Mouse (Mus musculus): ENCODE results near the gene Eno3.
A peak's percentile ranks its signal among the peaks of the same experiment; 100 is the strongest.

The Eno3 gene

DNA sequence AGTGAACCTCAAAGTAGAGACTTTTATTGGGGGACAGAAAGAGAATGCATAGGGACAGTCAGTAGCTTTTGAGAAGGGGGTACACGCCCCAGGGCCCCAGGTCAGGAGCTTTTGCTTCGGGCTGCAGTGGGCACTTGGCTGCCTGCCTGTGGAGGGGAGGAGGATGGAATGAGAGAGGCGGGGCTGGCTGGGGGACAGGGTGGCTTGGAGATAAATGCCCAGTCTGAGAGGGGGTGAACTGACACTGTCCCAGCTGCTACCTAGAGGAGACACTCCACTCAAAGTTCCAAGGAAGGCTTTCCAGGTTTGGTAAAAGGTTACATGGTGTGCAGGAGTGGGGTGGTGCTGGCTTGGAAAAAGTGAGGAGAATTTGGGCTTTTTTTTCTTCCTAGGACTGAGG lies at the start of gene Eno3:
TSS of gene Eno3 (plus strand) at position 239 of the 400 bp plus-strand sequence.
- no peak for DNase-seq

DNA sequence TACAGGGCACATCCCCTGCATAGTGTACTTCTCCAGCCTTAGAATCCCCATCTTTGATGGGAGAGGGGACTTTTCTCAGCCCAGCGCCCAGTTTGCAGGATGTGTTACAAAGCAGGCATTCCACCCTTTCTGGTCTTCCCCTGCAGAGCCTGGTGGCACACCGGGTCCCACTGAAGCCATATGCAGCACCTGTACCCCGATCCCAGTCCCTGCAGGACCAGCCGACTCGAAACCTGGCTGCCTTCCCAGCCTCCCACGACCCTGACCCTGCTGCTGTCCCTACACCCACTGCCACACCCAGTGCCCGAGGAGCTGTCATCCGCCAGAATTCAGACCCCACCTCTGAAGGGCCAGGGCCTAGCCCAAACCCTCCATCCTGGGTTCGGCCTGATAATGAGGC lies 49.4 kb upstream of the Eno3 start:
- DNase-seq, result no peak

DNA sequence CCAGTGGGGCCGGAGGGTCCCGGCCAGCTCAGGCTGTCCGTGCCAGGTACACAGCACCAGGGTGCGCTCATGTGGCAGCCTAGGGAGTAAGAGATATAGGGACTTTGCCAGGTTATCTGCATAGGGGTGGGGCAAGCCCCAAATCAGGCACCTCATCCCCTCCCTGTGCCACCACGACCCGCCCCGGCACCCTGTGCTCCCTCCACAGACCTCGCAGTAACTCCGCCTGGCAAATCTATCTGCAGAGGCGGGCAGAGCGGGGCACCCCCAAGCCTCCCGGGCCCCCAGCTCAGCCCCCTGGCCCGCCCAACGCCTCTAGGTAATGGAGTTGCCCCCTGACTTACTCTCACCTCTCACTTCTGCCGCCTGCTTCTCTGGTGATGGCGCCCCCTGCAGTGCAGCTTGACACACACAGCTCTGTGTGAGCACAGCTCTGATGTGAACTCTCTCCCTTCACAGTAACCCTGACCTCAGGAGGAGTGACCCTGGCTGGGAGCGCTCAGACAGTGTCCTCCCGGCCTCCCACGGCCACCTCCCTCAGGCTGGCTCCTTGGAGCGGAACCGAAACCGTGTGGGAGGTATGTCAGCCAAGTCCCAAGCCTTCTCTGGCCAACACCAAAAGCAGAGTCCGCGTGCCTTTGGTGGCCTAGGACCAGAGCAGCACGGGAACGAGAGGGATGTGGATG lies 48.5 kb upstream of the Eno3 start:
- DNase-seq, result no peak

- DNase-seq, result no peak
These were observed 46.2 kb upstream of the Eno3 start for GRCm38 (mm10) chr11:70610752-70611151.

- DNase-seq, result no peak
These were observed 44.5 kb upstream of the Eno3 start for GRCm38 (mm10) chr11:70612505-70612904.

- no peak for DNase-seq
These were observed 41.9 kb upstream of the Eno3 start for GRCm38 (mm10) chr11:70615074-70615473.

DNA sequence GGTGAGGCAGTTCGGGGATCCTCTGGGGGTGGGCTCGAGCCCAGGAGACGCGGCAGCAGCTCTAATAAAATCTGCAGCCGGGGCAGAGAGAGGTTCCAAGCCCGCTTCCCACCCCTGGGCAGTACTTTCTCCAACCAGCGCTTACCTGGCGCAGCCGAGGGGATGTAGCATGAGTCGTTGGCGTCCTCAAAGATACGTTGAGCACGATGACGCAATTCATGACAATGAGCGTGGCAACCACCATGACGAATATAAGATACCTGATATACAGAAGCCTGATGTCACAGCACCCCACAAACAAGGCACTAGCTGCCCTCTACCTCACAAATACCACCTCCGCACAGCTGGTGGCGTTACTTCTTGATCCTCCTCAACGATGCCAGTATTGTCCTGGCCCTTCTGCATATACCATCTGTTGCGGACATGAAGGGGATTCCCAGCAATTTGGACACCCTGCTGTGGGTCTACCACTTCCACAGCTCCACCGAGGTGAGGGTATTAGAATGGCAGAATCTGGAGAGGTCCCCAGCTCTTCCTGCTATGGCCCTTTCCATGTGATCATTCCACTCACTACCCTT lies 41.4 kb upstream of the Eno3 start, which contains the start of gene 4930544D05Rik:
TSS of gene 4930544D05Rik (plus strand) at position 333 of the 578 bp plus-strand sequence.
- no peak for DNase-seq

DNA sequence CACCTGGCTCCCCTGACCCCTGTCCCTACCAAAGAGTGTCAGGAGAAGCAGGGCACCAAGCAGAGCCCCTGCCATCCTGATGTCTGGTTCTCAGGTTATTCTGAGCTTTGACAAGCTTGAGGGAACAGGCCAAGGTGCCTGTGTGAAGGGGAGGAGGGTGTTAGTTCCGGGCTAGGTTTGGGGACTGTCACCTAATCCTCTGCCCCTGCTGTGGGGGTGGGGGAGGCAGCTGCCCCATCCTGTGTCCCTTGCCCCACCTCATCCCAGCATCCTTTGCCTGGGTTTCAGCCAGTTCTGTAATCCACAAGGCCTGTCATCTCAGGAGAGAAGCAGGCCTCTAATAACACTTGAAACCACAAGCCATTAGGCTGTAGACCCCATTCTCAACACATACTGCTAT lies 37.9 kb upstream of the Eno3 start, which contains the start of gene Chrne:
TSS of gene Chrne (minus strand) at position 116 of the 400 bp plus-strand sequence.
- DNase-seq, result no peak

DNA sequence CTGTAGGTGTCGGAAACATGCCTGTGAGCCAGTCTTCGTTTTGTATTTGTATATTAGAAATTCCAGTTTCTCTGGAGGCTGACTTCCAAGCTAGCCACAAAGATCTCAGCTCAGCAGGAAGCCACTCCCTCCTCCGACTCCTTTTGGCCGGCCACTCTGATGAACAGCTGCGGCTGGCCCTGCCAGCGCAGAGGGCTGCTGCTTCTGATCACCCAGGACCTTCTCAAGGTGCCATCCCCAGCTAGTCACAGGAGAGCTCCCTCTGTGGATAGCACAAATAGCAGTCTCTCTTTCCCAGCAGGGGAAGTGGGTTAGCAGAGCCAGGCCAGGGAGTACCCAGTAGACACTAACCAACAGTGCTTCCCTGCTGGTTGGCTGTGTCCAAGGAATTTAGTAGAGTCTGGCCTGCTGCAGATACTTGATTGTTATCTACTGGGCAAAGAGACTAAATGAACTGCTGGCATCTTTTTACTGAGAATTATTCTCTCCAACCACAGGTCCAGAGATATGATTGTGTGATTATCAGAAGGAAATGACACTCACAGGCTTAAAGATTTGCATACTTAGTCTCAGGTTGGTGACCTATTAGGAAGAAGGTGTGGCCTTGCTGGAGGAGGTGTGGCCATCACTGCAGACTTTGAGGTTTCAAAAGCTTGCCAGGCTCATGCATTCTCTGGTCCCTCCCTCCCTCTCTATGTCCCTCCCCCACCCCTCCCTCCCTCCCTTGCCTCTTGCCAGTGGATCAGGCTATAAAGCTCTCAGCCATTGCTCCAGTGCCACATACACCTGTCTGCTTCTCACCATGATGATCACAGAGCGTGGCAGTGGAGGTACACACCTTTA lies 34.8 kb upstream of the Eno3 start:
- DNase-seq, result no peak

- DNase-seq, result no peak
These were observed 33.8 kb upstream of the Eno3 start for GRCm38 (mm10) chr11:70623053-70623742.

DNA sequence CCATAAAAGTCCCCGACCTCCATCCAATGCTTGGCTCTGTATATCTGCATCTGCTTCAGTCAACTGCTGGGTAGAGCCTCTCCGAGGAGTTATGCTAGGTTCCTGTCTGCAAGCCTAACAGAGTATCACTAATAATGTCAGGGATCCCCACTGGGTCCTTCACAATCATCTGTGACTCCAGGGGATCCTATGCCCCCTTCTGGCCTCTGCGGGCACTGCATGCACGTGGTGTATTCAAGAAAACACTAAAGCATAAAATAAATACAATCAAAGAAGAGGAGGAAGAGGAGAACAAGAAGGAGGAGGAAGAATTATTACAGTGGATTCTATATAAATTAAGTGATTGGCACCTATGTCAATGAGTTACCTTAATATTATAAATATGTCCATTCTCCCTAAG lies 31.5 kb upstream of the Eno3 start:
- DNase-seq, result no peak

GRCm38 (mm10) chr11:70626877-70627276 lies 30.1 kb upstream of the Eno3 start:
- no peak for DNase-seq

GRCm38 (mm10) chr11:70628431-70628830 lies 28.6 kb upstream of the Eno3 start:
- no peak for DNase-seq

- no peak for DNase-seq
These were observed 27.4 kb upstream of the Eno3 start for GRCm38 (mm10) chr11:70629557-70629956.

DNA sequence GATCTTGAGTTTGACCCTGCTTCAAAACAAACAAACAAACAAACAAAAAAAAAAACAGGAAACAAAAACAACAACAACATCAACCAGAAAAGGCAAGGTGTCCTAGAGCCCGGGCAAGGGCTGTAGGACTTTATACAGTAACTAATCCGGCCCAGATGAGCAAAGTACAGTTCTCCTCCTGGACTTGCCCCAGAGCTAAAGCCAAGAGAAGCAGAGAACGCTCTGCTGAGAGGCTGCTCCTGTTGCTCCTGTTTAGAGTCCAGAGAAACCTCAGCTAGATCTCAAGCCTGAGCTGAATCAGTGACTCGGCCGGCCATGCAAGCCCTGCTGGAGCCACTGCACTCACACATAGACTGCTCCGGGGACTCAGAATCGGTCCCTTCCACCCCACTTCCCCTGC lies 26.9 kb upstream of the Eno3 start:
- DNase-seq, result no peak

GRCm38 (mm10) chr11:70635601-70636000 lies 21.4 kb upstream of the Eno3 start:
- DNase-seq, result no peak

- no peak for DNase-seq
These were observed 19.2 kb upstream of the Eno3 start for GRCm38 (mm10) chr11:70637764-70638163.

GRCm38 (mm10) chr11:70638293-70638692 lies 18.7 kb upstream of the Eno3 start:
- no peak for DNase-seq

GRCm38 (mm10) chr11:70638714-70639278 lies 18.2 kb upstream of the Eno3 start, which contains the start of gene Gp1ba:
Gene Gp1ba, plus strand, starts transcription at chr11:70639122.
- DNase-seq, result no peak

DNA sequence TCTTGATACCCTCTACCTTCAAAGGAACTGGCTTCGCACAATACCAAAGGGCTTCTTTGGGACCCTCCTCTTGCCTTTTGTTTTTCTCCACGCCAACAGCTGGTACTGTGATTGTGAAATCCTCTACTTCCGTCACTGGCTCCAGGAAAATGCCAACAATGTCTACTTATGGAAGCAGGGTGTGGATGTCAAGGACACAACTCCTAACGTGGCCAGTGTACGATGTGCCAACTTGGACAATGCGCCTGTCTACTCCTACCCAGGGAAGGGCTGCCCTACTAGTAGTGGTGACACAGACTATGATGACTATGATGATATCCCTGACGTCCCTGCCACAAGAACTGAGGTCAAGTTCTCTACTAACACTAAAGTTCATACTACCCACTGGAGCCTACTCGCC lies 17.0 kb upstream of the Eno3 start:
- no peak for DNase-seq

- DNase-seq, result no peak
These were observed 15.8 kb upstream of the Eno3 start for GRCm38 (mm10) chr11:70641241-70641640.

DNA sequence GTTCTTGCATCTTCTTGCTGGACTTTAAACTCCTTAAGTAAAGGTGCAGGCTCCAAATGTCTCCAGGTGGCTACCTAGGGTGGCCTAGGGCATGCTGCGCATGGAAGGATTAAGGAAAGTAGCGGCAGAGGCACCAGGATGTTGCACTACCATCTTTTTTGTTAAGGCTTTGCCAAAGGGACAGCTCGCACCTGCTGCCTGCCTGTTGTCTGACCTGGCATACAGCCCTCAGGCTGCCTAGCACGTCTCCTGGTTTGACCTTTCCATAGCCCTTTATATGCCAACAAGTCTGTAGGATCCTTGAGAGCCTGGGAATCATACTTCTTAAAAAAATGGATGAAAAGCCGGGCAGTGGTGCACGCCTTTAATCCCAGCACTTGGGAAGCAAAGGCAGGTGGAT lies 14.0 kb upstream of the Eno3 start:
- peak; percentile 31 for DNase-seq
